In the genomic region with DNA sequence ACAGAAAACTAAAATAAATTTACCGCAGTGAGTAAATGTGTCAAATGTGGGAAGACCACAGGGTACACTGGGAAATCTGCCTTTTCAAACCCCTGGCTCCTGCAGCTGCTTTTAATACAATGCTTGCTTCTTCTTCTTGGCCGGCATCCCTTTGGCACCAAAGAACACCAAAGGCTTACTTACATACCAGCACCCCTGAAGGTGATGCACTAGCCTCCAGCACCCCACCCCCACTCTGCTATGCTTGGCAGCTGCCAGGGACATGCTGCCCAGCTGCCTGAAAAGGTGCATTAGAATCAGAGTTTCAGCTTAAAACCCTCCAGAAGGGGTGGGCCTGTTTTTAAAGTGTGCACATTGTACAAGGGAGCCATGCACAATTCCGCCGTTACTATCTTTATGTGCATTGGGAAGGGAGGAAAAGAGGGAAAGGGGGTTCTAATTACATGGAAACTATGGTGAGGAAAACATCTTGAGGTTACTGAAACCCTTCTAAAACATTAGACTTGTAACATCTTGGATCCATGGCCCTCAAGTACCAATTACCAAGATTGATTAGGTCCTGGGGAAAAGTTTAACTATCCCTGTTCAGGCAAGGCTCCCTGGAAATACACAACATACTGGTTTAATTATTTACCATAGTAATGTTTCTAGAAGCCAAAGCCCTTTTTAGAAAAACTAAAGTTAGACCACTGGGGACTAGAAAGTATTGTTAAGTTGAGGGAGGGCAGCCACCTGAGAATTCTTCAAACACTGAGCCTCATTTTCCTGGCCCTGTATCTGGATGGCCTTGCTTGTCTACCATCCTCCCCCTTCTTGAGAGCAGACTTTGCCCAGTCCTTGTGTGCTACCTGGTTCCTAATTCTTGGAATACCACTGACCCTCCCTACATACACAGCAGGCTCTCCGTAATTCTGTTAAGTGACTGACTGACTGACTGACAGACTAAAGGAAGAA, we compare ENCODE assay signal across 10 mouse cellular contexts. TPM values are rescaled to one million over a fixed set of nuclear protein-coding genes. Genes with fewer than 3 reads are reported as not detected.
DNase-seq lines count a peak whose midpoint lies in the region; ATAC-seq and TF ChIP-seq lines count a peak whose summit lies in the region.
"Had no signal": no experiment of that assay in that cellular context is flagged by ENCODE, and none has a peak within 500 bp of the region (broad histone marks: within the 10 kb centered on the region; RNA-seq: fewer than 3 reads in every experiment).

No protein-coding gene starts in this region.

- H3K4me1 ChIP-seq in limb, embryonic 14.5 days (ENCODE audit: control insufficient read depth, insufficient read depth, low read length) = peaks cover 34% of the 10 kb centered on the region

- no peaks in the 10 kb centered on the region for H3K9me3 ChIP-seq in limb, embryonic 14.5 days (ENCODE audit: control insufficient read depth, low read length)
- H3K9me3 ChIP-seq: forebrain, embryonic 12.5 days had no signal

- H3K9ac ChIP-seq in limb, embryonic 14.5 days (ENCODE audit: low read depth, low read length, severe bottlenecking) = no peak overlapping the region
- H3K9ac ChIP-seq: forebrain, embryonic 12.5 days had no signal

- H3K36me3 ChIP-seq in limb, embryonic 14.5 days (ENCODE audit: control insufficient read depth, insufficient read depth, low read length) = no peaks in the 10 kb centered on the region
- H3K36me3 ChIP-seq: forebrain, embryonic 12.5 days had no signal

- no peak overlapping the region for H3K4me2 ChIP-seq in limb, embryonic 14.5 days (replicated peaks; ENCODE audit: low read depth, low read length, severe bottlenecking)
- H3K4me2 ChIP-seq: forebrain, embryonic 12.5 days had no signal

- no peak for TF ChIP-seq POLR2A in limb, embryonic 14.5 days (IDR thresholded peaks at IDR 0.05; ENCODE audit: borderline replicate concordance, extremely low read depth, insufficient read depth, insufficient read length)

- no peak overlapping the region for H3K4me3 ChIP-seq in limb, embryonic 14.5 days (replicated peaks; ENCODE audit: low read length)
- H3K4me3 ChIP-seq: forebrain, embryonic 12.5 days had no signal

- DNase-seq in spleen, postnatal 4 days (ENCODE audit: low spot score in 2 of 2) = peak; percentile 30 to 66
- no peak for DNase-seq in spleen, adult 12 weeks (ENCODE audit: low spot score)
- DNase-seq in kidney, adult 8-10 months = peak; percentile 70 to 79
- peak; percentile 26 for DNase-seq in limb, embryonic 14.5 days (ENCODE audit: low spot score)
- peak; percentile 86 for DNase-seq in thymus, postnatal 4 days
- DNase-seq in layer of hippocampus, postnatal 10 days (ENCODE audit: low spot score in 2 of 2) = no peak
- DNase-seq in frontal cortex, postnatal 36 days (ENCODE audit: low spot score in 2 of 2) = no peak
- DNase-seq: adrenal gland, postnatal 14 days; right cerebral cortex, postnatal 25 days had no signal

- H3K27ac ChIP-seq in limb, embryonic 14.5 days (replicated peaks; ENCODE audit: low read depth, low read length) = peak overlapping the region; percentile 22; the same call in 1 of the 2 replicates
- H3K27ac ChIP-seq: forebrain, embryonic 12.5 days had no signal

- no peak for ATAC-seq in limb, embryonic 14.5 days (ENCODE audit: low FRiP score, low read depth)

- no peaks in the 10 kb centered on the region for H3K27me3 ChIP-seq in limb, embryonic 14.5 days (ENCODE audit: control insufficient read depth, insufficient read depth, low read length)

- 19% methylated on average over 5 of the region's 5 CpGs for WGBS in limb, embryonic 14.5 days

RNA-seq across cellular contexts. Expression of a gene that starts 3.1 kb away (rescaled TPM):
- polyA plus RNA-seq in limb, embryonic 14.5 days (2012; rRNA removed) = 39.2 and 45.8 TPM in 2 replicates
- 66.7 and 77.6 TPM in 2 replicates for polyA plus RNA-seq in limb, embryonic 14.5 days (2014; fragmentation: Nextera tagmentation; extraction: Ambion mirVana)
- total RNA-seq in layer of hippocampus, postnatal 10 days (2021) = 10 to 100 TPM; 46.9 to 47.4 TPM

Comparison
In these comparisons a context has a peak if more than half of its experiments do, and no peak if none do; other contexts are left out.
1. DNase-seq: peak in spleen, postnatal 4 days (2 of 2), kidney, adult 8-10 months (2 of 2), limb, embryonic 14.5 days (single experiment) and thymus, postnatal 4 days (single experiment); none in spleen, adult 12 weeks (single experiment), layer of hippocampus, postnatal 10 days (0 of 2) and frontal cortex, postnatal 36 days (0 of 2).